Mouse (Mus musculus) megakaryocyte, embryonic 14.5 days (primary cell): ENCODE data around the gene Eef2k.

Experiments
- FLI1 ChIP-seq: IDR thresholded peaks from 2 replicates; pipeline ENCODE4 v1.6.1; 2012; ENCODE audit warnings: low read length, inconsistent platforms, mixed read lengths
- GATA1 ChIP-seq: IDR thresholded peaks from 3 replicates; pipeline ENCODE4 v1.6.1; 2012; ENCODE audit warnings: mixed read lengths, low read length, inconsistent platforms, borderline replicate concordance

- TF ChIP-seq GATA1 (no peak), FLI1 (no peak)
These were observed 23.2 kb upstream of the Eef2k start for GRCm38 (mm10) chr7:120819386-120819785.
